Mouse (Mus musculus) granulocyte monocyte progenitor cell, adult 5-6 weeks (primary cell): ENCODE measurements around the gene Itpr1. TPM values are rescaled to one million over a fixed set of nuclear protein-coding genes. Genes with fewer than 3 reads are reported as not detected.
"Not testable (repeated sequence)": the region's sequence is repeated elsewhere in the genome, so short reads cannot be mapped to it uniquely, and the experiment has no call there.

Source experiments
- ATAC-seq: replicated peaks from 2 replicates; pipeline ENCODE4 v1.8.0; 2016; ENCODE audit warnings: mild to moderate bottlenecking, moderate TSS enrichment, inconsistent platforms; ENCODE audit not compliant: poor library complexity, severe bottlenecking
- total RNA-seq, 2 experiments: library from RNA; stranded (forward) in 1 of 2; stranded (reverse) in 1 of 2; fragments of 200-712, 200-1000 nt in 1 of 2; fragments of >200 nt in 1 of 2; fragmentation: Nextera tagmentation in 1 of 2; gene quantifications; 2 replicates each; pipeline ENCODE4 v1.2.3; 2014 to 2017

Itpr1 gene
- total RNA-seq, 2 experiments from 2014 or later: 56.4 to 94.5 TPM

DNA sequence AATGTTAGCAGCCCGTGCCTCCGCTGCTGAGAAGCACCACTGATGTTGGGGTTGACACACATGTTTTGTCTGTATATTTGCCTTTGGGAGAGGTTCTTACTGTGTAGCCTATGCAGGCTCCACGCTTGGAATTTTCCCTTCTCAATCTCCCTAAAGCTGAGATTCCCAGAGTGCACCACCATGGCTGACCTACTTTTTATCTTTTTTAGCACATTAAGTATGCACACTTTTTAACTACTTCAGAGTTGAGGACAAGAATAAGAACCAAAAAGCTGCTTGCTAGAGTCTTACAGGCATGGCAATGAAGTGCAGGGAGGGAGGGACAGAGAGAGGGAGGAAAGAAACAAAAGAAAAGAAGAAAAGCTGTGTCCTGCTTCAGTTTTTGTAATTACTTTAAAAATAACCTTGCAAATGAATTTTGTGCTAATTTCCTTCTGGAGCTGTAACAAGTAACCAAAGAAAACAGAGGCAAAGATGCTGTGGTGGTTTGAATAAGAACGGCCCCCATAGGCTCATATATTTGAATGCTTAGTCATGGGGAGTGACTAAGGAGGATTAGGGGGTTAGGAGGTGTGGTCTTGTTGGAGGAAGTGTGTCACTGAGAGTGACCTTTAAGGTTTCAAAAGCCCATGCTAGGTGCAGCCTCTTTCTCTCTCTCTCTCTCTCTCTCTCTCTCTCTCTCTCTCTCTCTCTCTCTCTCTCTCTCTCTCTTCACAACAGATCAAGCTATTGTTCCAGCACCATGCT, 344.9 kb downstream of the Itpr1 start:
- no peak for ATAC-seq

DNA sequence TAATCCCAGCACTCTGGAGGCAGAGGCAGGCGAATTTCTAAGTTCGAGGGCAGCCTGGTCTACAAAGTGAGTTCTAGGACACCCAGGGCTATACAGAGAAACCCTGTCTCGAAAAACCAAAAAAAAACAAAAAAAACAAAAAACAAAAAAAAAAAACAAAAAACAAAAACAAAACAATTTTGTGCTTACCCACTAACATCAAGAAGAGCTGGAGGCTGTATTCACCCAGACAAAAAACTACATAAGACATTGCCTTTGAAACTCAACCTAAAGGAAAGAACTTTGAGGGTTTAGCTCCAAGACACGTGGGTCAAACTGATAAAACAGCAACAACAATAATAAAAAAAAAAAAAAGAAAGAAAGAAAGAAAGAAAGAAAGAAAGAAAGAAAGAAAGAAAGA, 346.3 kb downstream of the Itpr1 start:
- not testable (repeated sequence) for ATAC-seq

DNA sequence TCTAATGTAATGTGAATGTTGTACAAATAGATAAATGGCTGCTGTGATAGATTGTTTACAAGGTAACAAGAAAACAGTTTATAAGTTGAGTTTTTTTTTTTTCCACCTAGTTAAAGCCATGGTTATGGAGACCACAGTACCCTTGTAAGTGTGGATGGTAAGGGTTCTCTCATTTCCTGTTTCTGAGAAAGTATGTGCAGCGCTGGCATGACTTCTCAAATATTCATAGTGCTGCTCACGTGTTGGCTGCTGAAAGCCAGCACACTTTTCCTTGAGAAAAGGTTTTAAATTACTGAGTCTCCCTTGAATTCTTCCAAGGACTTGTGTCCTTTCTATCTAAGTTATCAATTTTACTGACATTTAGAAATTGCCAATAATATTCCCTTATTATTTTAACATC, 350.1 kb downstream of the Itpr1 start:
- peak; percentile 49; the same call in 1 of the 2 replicates for ATAC-seq

DNA sequence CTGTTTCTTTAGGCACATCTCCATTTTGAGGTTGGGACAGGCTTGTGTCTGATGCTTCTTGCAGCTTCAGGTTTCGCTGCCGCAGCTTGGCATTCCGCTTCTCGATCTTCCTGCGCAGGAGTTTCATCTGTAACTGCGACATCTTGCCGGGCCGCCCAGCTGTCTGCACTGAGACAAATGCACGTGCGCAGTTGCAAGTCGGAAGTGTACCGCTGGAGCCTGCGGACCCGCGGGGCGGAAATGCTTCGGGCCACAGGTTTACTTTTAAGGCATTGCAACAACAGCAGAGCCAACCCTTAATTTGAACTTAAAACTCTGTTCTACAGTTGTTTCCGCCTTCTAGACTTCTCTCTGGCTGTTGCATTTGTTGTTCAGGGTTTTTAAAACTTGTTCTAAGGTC, 352.6 kb downstream of the Itpr1 start:
- ATAC-seq: peak; percentile 22; the same call in 1 of the 2 replicates

DNA sequence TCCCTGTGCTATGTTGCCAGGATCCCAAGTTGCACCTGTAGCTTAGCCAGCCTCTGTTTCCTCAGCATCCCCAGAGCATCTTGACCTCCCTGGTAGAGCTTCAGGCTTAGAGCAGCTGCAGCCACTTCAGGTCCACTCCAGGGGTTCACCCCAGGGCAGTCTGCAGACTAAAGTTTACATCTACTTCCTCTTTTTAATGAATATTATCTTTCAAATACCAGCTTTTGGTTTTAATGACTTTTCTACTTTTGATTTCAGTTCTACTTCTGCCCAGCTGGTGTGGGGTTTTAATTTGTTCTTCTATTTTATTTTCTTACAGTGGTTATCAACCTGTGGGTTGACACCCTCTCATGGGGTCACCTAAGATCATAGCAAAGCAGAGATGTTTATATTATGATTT, 353.7 kb downstream of the Itpr1 start:
- ATAC-seq: peak; percentile 38

- peak; percentile 10; the same call in 1 of the 2 replicates for ATAC-seq
Measured at GRCm38 (mm10) chr6:108569460-108570187, 356.7 kb downstream of the Itpr1 start.

- ATAC-seq: peak; percentile 8
Measured at GRCm38 (mm10) chr6:108570351-108571041, 357.6 kb downstream of the Itpr1 start.

DNA sequence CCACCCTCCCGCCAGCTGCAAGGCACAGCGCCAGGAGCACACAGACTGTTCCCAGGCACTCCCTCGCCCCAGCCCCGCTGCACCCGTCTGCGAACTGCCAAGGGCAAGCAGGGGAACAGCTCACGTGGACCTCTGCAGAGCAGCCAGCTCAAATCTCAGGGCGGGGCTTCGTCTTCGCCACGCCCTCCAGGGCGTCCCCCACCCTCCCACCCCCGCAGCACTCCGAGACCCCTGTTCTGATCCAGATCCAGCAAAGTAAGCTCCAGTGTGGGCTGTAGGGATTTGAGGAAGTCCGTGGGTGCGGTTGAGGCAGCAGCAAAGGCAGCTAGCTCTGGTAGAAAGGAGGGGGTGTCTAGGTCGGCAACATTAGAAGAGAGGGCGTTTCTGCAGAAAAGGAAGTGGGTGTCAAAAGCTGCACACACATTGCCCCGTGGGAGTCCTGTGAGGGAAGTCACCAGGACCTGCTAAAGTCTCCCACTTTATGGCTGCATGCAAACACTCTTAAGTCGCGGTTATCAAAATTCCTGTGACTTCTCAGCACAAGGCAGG, 358.2 kb downstream of the Itpr1 start:
- ATAC-seq: peak; percentile 72

- no peak for ATAC-seq
Measured at GRCm38 (mm10) chr6:108572646-108573045, 359.8 kb downstream of the Itpr1 start.

DNA sequence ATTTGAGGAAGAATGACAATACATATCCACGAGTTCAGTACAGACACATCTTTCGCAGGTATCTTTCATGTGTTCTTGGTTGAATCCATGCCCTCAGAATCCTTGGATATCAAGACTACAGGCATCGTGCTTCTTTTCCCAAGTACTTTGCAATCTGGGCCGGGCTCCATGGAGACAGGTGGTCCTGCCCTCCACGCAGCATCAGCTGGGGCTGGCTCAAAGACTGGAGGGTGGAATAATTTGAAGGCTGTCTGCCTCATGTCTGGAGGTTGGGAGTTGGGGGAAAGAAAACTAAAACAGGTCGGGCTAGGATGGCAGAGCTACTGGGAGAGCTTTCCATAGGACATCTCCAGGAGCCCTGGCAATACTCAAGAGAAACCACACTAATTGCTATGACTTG, 364.2 kb downstream of the Itpr1 start:
- ATAC-seq: no peak

DNA sequence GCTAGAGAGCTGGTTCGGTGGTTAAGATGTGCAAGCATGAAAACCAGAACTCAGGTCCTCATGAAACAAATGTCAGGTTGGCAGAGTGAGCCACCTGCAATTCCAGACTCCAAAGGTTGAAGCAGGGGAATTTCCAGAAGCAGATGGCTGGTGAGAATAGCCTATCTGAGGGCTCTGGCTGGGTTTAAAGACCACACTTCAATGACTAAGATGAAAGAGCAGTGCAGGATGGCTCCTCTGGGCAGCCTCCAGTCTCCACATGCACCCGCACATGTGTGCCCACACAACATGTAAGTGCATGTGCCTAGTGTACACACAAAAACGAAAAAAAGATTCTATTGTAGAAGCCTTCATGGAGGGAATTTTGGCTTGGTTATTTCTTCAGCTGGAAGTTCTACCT, 375.5 kb downstream of the Itpr1 start:
- ATAC-seq: no peak

DNA sequence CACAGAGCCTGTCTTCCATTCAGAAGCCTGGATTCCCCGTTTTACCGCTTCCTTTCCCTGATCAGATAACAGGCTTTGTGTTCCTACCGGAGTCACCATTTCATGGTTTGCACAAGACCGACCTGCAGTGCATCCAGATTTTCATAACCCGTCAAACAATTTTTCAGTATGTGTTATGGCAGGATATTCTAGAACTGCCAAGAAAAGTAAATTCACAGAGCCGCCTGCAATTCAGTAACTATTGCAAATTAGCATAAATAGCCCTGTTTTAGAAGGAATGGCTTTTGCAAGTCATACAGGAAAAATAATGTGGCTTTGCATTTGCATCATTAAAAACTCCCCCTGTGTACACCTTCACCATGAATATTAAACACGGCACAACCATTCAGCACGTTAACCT, 379.3 kb downstream of the Itpr1 start:
- no peak for ATAC-seq

GRCm38 (mm10) chr6:108592636-108593035, 379.7 kb downstream of the Itpr1 start:
- no peak for ATAC-seq

DNA sequence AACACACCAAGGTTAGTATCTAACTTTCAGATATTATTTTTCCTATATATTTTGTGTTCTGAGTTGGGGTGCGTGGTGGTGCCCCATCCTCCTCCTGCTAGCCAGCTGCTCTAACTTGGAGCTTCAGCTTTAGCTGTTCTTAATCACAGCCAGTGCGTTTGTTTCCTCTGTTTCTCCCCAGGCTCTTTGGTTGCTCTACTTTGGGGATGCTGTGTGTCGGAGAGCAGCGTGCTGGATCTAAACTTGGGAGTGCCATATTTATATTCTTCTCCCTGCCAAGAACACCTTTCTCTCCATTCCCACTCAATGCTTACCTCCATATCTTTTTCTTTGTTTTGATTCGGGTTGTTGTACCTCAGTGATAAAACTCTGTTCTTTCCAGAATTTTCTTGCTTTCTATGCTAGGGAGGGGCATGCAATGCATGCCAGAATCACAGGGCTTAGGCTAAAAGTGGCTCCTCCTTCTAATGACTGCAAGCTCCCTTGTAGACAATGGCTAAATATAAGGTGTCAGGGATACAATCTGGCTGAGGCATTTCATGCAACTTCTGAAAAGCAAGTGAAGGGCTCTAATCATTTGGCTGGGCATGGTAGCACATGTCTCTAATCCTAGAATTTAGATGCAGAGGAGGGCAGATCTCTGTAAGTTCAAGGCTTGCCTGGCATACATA, 381.4 kb downstream of the Itpr1 start:
- ATAC-seq: no peak

- ATAC-seq: peak; percentile 91
Measured at GRCm38 (mm10) chr6:108598691-108599090, 385.8 kb downstream of the Itpr1 start.

DNA sequence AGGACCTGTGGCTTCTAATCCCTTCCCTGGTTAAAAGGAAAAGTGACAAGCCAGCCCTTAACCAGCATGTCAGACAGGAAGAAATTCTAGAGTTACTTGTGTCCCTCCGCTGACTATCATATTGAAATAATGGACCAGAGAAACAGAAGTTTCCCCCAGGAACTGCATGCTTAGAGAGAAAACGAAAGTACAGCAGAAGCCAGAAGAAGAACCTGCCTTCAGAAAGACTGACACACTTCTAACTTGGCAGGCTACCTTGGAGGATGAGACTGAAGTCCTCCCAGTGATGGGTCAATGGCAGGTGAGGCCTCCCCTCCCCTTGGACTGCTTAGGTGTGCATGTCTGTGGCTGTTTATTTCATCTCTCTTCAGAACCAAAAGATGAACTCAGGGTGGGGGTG, 386.4 kb downstream of the Itpr1 start:
- peak; percentile 40 for ATAC-seq
